Mouse (Mus musculus): Measurements from ENCODE around the gene Klhl4.

Gene Klhl4

DNA sequence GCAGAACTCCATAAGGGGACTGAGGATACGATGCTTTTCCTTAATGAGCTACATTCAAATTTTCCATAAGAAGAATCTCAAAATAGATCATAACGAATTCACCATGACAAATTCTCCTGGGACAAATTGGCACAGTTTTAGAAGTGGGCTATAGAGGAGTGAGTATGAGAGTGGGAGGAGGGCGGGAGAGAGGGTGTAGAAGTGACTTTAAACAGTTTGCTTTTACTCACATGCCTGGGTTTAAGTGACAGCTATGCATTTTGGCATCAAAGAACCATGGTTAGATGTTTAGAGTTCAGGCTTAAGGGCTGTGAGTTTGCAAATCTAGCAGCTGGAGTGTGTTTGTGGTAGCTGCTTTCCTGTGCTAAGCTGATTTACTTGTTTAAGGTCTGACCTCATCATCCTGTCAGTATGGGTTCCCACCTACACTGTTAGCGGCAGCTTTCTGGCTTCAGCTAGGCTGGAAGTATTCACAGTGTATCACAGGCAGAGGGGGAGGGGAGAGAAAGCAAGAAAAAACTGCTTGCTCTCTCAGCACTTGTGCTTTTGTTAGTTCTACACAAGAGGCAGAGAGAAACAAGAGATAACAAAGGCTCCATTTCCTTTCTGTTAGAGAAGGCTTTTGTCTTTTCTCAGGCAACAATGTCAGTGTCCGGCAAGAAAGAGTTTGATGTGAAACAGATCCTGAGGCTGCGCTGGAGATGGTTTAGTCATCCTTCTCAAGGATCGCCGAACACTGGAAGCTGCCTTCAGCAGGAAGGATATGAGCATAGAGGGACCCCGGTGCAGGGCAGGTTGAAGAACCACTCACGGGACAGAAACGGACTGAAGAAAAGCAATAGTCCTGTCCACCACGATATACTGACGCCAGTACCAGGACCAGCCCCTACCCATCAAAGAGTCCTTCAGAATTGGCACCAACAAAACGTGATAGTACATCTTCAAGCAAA is at the start of gene Klhl4:
Gene Klhl4 (plus strand): TSS at position 552 of the 950 bp plus-strand sequence.
- DNase-seq, result no peak

DNA sequence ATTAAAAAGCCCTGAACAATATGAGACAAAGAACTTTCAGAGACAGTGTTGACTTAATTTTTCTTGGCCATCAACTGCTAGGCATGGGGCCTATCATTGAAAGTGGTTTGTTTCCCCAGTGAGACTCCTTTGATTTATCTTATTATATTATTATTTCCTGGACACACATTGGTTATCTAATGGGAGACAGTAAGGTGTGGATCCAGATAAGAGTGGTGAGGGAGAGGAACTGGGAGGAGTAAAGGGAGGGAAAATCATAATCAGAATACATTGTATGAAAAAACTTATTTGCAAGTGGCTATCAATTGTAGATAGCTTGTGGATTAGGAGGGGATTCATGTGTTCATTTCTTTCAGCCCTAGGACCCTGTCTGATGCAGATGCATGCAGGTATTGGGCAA is 10.0 kb downstream of the Klhl4 start:
- no peak for DNase-seq

DNA sequence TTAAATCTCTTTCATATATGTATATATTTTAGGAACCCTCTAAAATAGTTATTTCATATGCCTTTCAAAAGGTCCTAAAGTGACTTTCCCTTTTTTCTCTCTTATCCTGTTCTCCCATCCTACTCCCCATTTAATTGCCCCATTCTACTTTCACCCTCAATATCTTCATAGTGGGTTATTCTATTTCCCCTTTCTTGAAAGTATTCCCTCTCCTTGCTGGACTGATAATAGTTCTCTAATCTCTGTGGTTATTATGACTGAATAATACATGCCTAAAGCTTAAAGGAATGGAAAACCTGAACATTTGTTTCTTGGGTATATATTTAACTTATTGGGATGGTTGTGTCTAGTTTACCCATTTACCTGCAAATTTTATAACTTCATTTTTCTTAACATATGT is 12.6 kb downstream of the Klhl4 start:
- no peak for DNase-seq

DNA sequence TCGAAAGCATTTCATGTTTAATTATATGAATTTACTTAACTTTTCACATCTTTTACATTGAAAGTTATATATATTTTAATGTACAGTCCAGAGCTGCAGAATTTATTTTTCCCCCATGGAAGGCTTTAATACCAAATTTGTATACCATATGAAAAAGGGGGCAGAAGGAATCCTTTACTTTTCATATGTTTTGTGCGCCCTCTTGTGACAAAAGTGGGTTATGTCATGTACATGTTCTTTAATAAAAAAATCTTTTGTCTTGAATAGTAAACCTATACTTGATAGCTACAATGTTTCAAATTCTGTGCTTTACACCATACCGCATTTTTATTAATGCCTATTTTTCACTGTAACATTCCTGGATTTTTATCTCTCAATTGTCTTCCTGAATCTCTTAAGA is 84.0 kb downstream of the Klhl4 start:
- no peak for DNase-seq

DNA sequence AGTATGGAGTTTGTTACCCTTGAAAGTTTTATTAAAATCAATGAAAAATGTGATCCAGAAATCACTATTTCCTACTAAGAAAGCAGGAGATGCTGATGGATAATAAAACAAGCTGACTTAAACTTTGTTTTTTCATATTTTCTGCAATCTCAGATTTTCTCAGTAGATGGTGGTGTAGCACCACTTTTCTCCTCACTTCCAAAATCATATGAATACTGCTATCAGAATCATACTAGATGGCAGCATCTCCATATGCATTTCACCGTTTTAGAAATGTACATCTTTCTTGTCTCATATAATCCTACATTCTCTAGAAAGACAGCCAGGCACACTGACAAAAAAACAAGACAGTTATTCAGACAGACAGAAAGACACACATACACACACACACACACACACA is 108.2 kb downstream of the Klhl4 start:
- DNase-seq, result no peak

All from lung, postnatal 4 days (tissue).